Mouse (Mus musculus) kidney, embryonic 14.5 days (tissue): Measurements from ENCODE around the gene Rhbdd1. TPM values are rescaled to one million over a fixed set of nuclear protein-coding genes. Genes with fewer than 3 reads are reported as not detected.

Source experiments
- ATAC-seq: fragments of 200-750 bp; cut with Nextera tagmentation; 2 replicates; pipeline ENCODE4 v1.8.0; 2017; ENCODE audit warnings: moderate number of reproducible peaks, mild to moderate bottlenecking, moderate TSS enrichment, moderate library complexity; ENCODE audit not compliant: low FRiP score, low TSS enrichment
- H3K27ac ChIP-seq: fragments of 300-500 bp; sonication (generic); 2 replicates; pipeline ENCODE4 v1.5.1; 2014; ENCODE audit warnings: low read depth, mild to moderate bottlenecking, low read length, moderate library complexity, mixed read lengths
- H3K27me3 ChIP-seq: fragments of 300-500 bp; sonication (generic); 2 replicates; pipeline ENCODE4 v1.6.1; 2014; ENCODE audit warnings: mild to moderate bottlenecking, low read length; ENCODE audit not compliant: control insufficient read depth, insufficient read depth
- H3K36me3 ChIP-seq: fragments of 300-500 bp; sonication (generic); 2 replicates; pipeline ENCODE4 v1.6.1; 2014; ENCODE audit warnings: low read length, mixed read lengths; ENCODE audit not compliant: control insufficient read depth, insufficient read depth
- H3K4me1 ChIP-seq: fragments of 300-500 bp; sonication (generic); 2 replicates; pipeline ENCODE4 v1.6.1; 2014; ENCODE audit warnings: low read length, mixed read lengths; ENCODE audit not compliant: control insufficient read depth, insufficient read depth
- H3K4me2 ChIP-seq: fragments of 300-500 bp; sonication (generic); replicated peaks from 2 replicates; pipeline ENCODE4 v1.6.1; 2014; ENCODE audit warnings: low read depth, mild to moderate bottlenecking, low read length
- H3K4me3 ChIP-seq: fragments of 300-500 bp; sonication (generic); 2 replicates; pipeline ENCODE4 v1.5.1; 2014; ENCODE audit warnings: mild to moderate bottlenecking, low read length
- H3K9ac ChIP-seq: fragments of 300-500 bp; sonication (generic); 2 replicates; pipeline ENCODE4 v1.6.1; 2014; ENCODE audit warnings: low read depth, mild to moderate bottlenecking, low read length, moderate library complexity
- H3K9me3 ChIP-seq: fragments of 300-500 bp; sonication (generic); 2 replicates; pipeline ENCODE4 v1.6.1; 2016; ENCODE audit warnings: low read length; ENCODE audit not compliant: control insufficient read depth
- WGBS: fragments of 180-500 bp; shearing (Covaris S2); extraction: QIAGEN DNeasy Blood & Tissue Kit; methylation state at CpG from one replicate; pipeline ENCODE4 v1.1.7; 2014; 5-methylcytosine and 5-hydroxymethylcytosine counted together
- polyA plus RNA-seq: library from polyadenylated mRNA; unstranded; fragments of >200 nt; fragmentation: Nextera tagmentation; extraction: Ambion mirVana; gene quantifications from 2 replicates; pipeline ENCODE4 v1.2.1, GENCODE M21; 2014

Rhbdd1 gene
- polyA plus RNA-seq, 1 experiment from 2014 or later, result 7.0 TPM

- Histone ChIP-seq H3K36me3 (no peaks in the 10 kb centered on the region), H3K27ac (no peak overlapping the region), H3K4me2 (no peak overlapping the region), H3K4me1 (no peaks in the 10 kb centered on the region), H3K27me3 (no peaks in the 10 kb centered on the region), H3K4me3 (no peak overlapping the region), H3K9ac (no peak overlapping the region), H3K9me3 (no peaks in the 10 kb centered on the region)
- WGBS, result 47% methylated on average over 6 of the region's 6 CpGs
- ATAC-seq, result no peak
These were observed 135.8 kb downstream of the Rhbdd1 start for GRCm38 (mm10) chr1:82451927-82452651.

- no peaks in the 10 kb centered on the region for H3K9me3 ChIP-seq
- 92% methylated on average over 3 of the region's 3 CpGs for WGBS
- H3K4me3 ChIP-seq, result no peak overlapping the region
- H3K27ac ChIP-seq, result no peak overlapping the region
- no peak overlapping the region for H3K4me2 ChIP-seq
- no peaks in the 10 kb centered on the region for H3K4me1 ChIP-seq
- ATAC-seq, result no peak
- no peak overlapping the region for H3K9ac ChIP-seq
- no peaks in the 10 kb centered on the region for H3K36me3 ChIP-seq
- no peaks in the 10 kb centered on the region for H3K27me3 ChIP-seq
These were observed 137.8 kb downstream of the Rhbdd1 start for GRCm38 (mm10) chr1:82454031-82454430.

- Histone ChIP-seq H3K4me1 (no peaks in the 10 kb centered on the region), H3K27me3 (no peaks in the 10 kb centered on the region), H3K36me3 (no peaks in the 10 kb centered on the region), H3K4me3 (no peak overlapping the region), H3K4me2 (no peak overlapping the region), H3K9me3 (no peaks in the 10 kb centered on the region), H3K9ac (no peak overlapping the region), H3K27ac (no peak overlapping the region)
- 87% methylated on average over 4 of the region's 4 CpGs for WGBS
- ATAC-seq, result no peak
These were observed 143.1 kb downstream of the Rhbdd1 start for GRCm38 (mm10) chr1:82459350-82459749.

- ATAC-seq, result no peak
- Histone ChIP-seq H3K4me3 (no peak overlapping the region), H3K4me1 (no peaks in the 10 kb centered on the region), H3K36me3 (no peaks in the 10 kb centered on the region), H3K4me2 (no peak overlapping the region), H3K27ac (no peak overlapping the region), H3K27me3 (no peaks in the 10 kb centered on the region), H3K9me3 (no peaks in the 10 kb centered on the region), H3K9ac (no peak overlapping the region)
- WGBS, result 87% methylated on average over 2 of the region's 2 CpGs
These were observed 143.7 kb downstream of the Rhbdd1 start for GRCm38 (mm10) chr1:82459926-82460325.

- 73% methylated on average over 4 of the region's 4 CpGs for WGBS
- ATAC-seq, result no peak
These were observed 144.8 kb downstream of the Rhbdd1 start for GRCm38 (mm10) chr1:82461041-82461440.

GRCm38 (mm10) chr1:82465321-82465853 lies 149.1 kb downstream of the Rhbdd1 start:
- Histone ChIP-seq H3K36me3 (no peaks in the 10 kb centered on the region), H3K4me3 (no peak overlapping the region), H3K4me1 (no peaks in the 10 kb centered on the region), H3K27ac (no peak overlapping the region), H3K9ac (no peak overlapping the region), H3K4me2 (no peak overlapping the region), H3K9me3 (no peaks in the 10 kb centered on the region), H3K27me3 (no peaks in the 10 kb centered on the region)
- ATAC-seq, result no peak
- WGBS, result 61% methylated on average over 6 of the region's 6 CpGs

More at GRCm38 (mm10) chr1:82461041-82461440, 144.8 kb downstream of the Rhbdd1 start:
- H3K4me3 ChIP-seq, result no peak overlapping the region
- H3K4me2 ChIP-seq, result no peak overlapping the region
- H3K9me3 ChIP-seq, result no peaks in the 10 kb centered on the region
- H3K36me3 ChIP-seq, result no peaks in the 10 kb centered on the region
- H3K27ac ChIP-seq, result no peak overlapping the region
- H3K27me3 ChIP-seq, result no peaks in the 10 kb centered on the region
- H3K9ac ChIP-seq, result no peak overlapping the region
- no peaks in the 10 kb centered on the region for H3K4me1 ChIP-seq

GRCm38 (mm10) chr1:82468872-82469271 lies 152.6 kb downstream of the Rhbdd1 start:
- Histone ChIP-seq H3K4me1 (no peaks in the 10 kb centered on the region), H3K9me3 (no peaks in the 10 kb centered on the region), H3K27ac (no peak overlapping the region), H3K4me3 (no peak overlapping the region), H3K27me3 (no peaks in the 10 kb centered on the region), H3K4me2 (no peak overlapping the region), H3K9ac (no peak overlapping the region), H3K36me3 (no peaks in the 10 kb centered on the region)
- ATAC-seq, result no peak
- whole genome bisulfite sequencing, result 70% methylated on average over 6 of the region's 6 CpGs

- H3K9ac ChIP-seq, result no peak overlapping the region
- no peak for ATAC-seq
- H3K27ac ChIP-seq, result no peak overlapping the region
- H3K4me3 ChIP-seq, result no peak overlapping the region
- no peaks in the 10 kb centered on the region for H3K9me3 ChIP-seq
- no peaks in the 10 kb centered on the region for H3K36me3 ChIP-seq
- H3K4me2 ChIP-seq, result no peak overlapping the region
- no peaks in the 10 kb centered on the region for H3K4me1 ChIP-seq
- WGBS, result 91% methylated on average over 10 of the region's 10 CpGs
- H3K27me3 ChIP-seq, result no peaks in the 10 kb centered on the region
These were observed 154.4 kb downstream of the Rhbdd1 start for GRCm38 (mm10) chr1:82470516-82471225.

GRCm38 (mm10) chr1:82473467-82473866 lies 157.2 kb downstream of the Rhbdd1 start:
- no peaks in the 10 kb centered on the region for H3K9me3 ChIP-seq
- no peaks in the 10 kb centered on the region for H3K4me1 ChIP-seq
- no peak for ATAC-seq
- no peaks in the 10 kb centered on the region for H3K27me3 ChIP-seq
- H3K9ac ChIP-seq, result no peak overlapping the region
- no peak overlapping the region for H3K27ac ChIP-seq
- H3K36me3 ChIP-seq, result no peaks in the 10 kb centered on the region
- no peak overlapping the region for H3K4me2 ChIP-seq
- H3K4me3 ChIP-seq, result no peak overlapping the region
